Mouse (Mus musculus): Measurements from ENCODE around the gene Drc7. TPM values are rescaled to one million over a fixed set of nuclear protein-coding genes. Genes with fewer than 3 reads are reported as not detected.

Drc7 gene
- polyA plus RNA-seq (2016; fragmentation: Nextera tagmentation; extraction: Ambion mirVana) = not detected in 2 replicates

- Histone ChIP-seq H3K9ac (no peak within 1 kb of the TSS), H3K4me1 (replicated peaks) (peaks cover 6% of the 10 kb centered on the region; the same call in 1 of the 2 replicates), H3K27ac (ENCODE audit: poor library complexity, severe bottlenecking) (no peak within 1 kb of the TSS), H3K9me3 (replicated peaks) (no peaks in the 10 kb centered on the region), H3K27me3 (replicated peaks) (no peaks in the 10 kb centered on the region), H3K36me3 (no peaks in the 10 kb centered on the region), H3K4me3 (no peak within 1 kb of the TSS), H3K4me2 (no peak within 1 kb of the TSS)
- peak; percentile 68 for ATAC-seq (ENCODE audit: insufficient number of reproducible peaks, low FRiP score)
- WGBS = 26% methylated on average over 2 of the region's 2 CpGs
Observed at GRCm38 (mm10) chr8:95054927-95055510, at the start of gene Drc7. TSS of gene Drc7 (plus strand) at chr8:95055103.

GRCm38 (mm10) chr8:95012442-95012919 is 42.4 kb upstream of the Drc7 start:
- no peak overlapping the region for H3K27ac ChIP-seq (ENCODE audit: poor library complexity, severe bottlenecking)
- H3K4me3 ChIP-seq = no peak overlapping the region
- no peaks in the 10 kb centered on the region for H3K36me3 ChIP-seq
- H3K4me1 ChIP-seq (replicated peaks) = 0 out of 2 replicates have a peak, but pooled peaks cover 3% of the 10 kb centered on the region
- ATAC-seq (ENCODE audit: insufficient number of reproducible peaks, low FRiP score) = no peak
- no peak overlapping the region for H3K9ac ChIP-seq
- H3K27me3 ChIP-seq (replicated peaks) = no peaks in the 10 kb centered on the region
- 69% methylated on average over 15 of the region's 15 CpGs for WGBS
- H3K4me2 ChIP-seq = no peak overlapping the region
- H3K9me3 ChIP-seq (replicated peaks) = no peaks in the 10 kb centered on the region

- no peak for ATAC-seq (ENCODE audit: insufficient number of reproducible peaks, low FRiP score)
- WGBS = 59% methylated on average over 4 of the region's 4 CpGs
- 0 out of 2 replicates have a peak, but pooled peaks cover 10% of the 10 kb centered on the region for H3K4me1 ChIP-seq (replicated peaks)
Observed at GRCm38 (mm10) chr8:95015866-95016265, 39.0 kb upstream of the Drc7 start.

GRCm38 (mm10) chr8:95016684-95017083 is 38.2 kb upstream of the Drc7 start:
- no peak overlapping the region for H3K27ac ChIP-seq (ENCODE audit: poor library complexity, severe bottlenecking)
- no peak overlapping the region for H3K4me2 ChIP-seq
- no peaks in the 10 kb centered on the region for H3K9me3 ChIP-seq (replicated peaks)
- WGBS = 50% methylated on average over 4 of the region's 4 CpGs
- no peaks in the 10 kb centered on the region for H3K36me3 ChIP-seq
- no peak overlapping the region for H3K9ac ChIP-seq
- no peaks in the 10 kb centered on the region for H3K27me3 ChIP-seq (replicated peaks)
- no peak overlapping the region for H3K4me3 ChIP-seq
- no peak for ATAC-seq (ENCODE audit: insufficient number of reproducible peaks, low FRiP score)
- H3K4me1 ChIP-seq (replicated peaks) = 0 out of 2 replicates have a peak, but pooled peaks cover 11% of the 10 kb centered on the region

More at GRCm38 (mm10) chr8:95015866-95016265, 39.0 kb upstream of the Drc7 start:
- Histone ChIP-seq H3K36me3 (no peaks in the 10 kb centered on the region), H3K9ac (no peak overlapping the region), H3K9me3 (replicated peaks) (no peaks in the 10 kb centered on the region), H3K4me3 (no peak overlapping the region), H3K27ac (ENCODE audit: poor library complexity, severe bottlenecking) (no peak overlapping the region), H3K27me3 (replicated peaks) (no peaks in the 10 kb centered on the region), H3K4me2 (no peak overlapping the region)

GRCm38 (mm10) chr8:95017451-95017850 is 37.5 kb upstream of the Drc7 start, which contains the start of gene Adgrg3:
TSS of gene Adgrg3 (plus strand) at chr8:95017692.
- no peak for ATAC-seq (ENCODE audit: insufficient number of reproducible peaks, low FRiP score)
- Histone ChIP-seq H3K9me3 (replicated peaks) (no peaks in the 10 kb centered on the region), H3K4me3 (no peak within 1 kb of the TSS), H3K36me3 (no peaks in the 10 kb centered on the region), H3K27ac (ENCODE audit: poor library complexity, severe bottlenecking) (no peak within 1 kb of the TSS), H3K27me3 (replicated peaks) (no peaks in the 10 kb centered on the region), H3K4me1 (replicated peaks) (0 out of 2 replicates have a peak, but pooled peaks cover 11% of the 10 kb centered on the region), H3K9ac (no peak within 1 kb of the TSS), H3K4me2 (no peak within 1 kb of the TSS)
- WGBS = 75% methylated on average over 11 of the region's 11 CpGs

- Histone ChIP-seq H3K27ac (ENCODE audit: poor library complexity, severe bottlenecking) (no peak overlapping the region), H3K4me1 (replicated peaks) (0 out of 2 replicates have a peak, but pooled peaks cover 15% of the 10 kb centered on the region), H3K4me3 (no peak overlapping the region), H3K4me2 (no peak overlapping the region), H3K9me3 (replicated peaks) (no peaks in the 10 kb centered on the region), H3K27me3 (replicated peaks) (no peaks in the 10 kb centered on the region), H3K36me3 (no peaks in the 10 kb centered on the region), H3K9ac (no peak overlapping the region)
- no peak for ATAC-seq (ENCODE audit: insufficient number of reproducible peaks, low FRiP score)
- 44% methylated on average over 9 of the region's 9 CpGs for WGBS
Observed at GRCm38 (mm10) chr8:95017969-95018635, 36.8 kb upstream of the Drc7 start.

GRCm38 (mm10) chr8:95020293-95020777 is 34.6 kb upstream of the Drc7 start:
- Histone ChIP-seq H3K9me3 (replicated peaks) (peaks cover 2% of the 10 kb centered on the region; the same call in 1 of the 2 replicates), H3K27me3 (replicated peaks) (no peaks in the 10 kb centered on the region), H3K4me1 (replicated peaks) (0 out of 2 replicates have a peak, but pooled peaks cover 17% of the 10 kb centered on the region), H3K4me3 (no peak overlapping the region), H3K36me3 (no peaks in the 10 kb centered on the region), H3K27ac (ENCODE audit: poor library complexity, severe bottlenecking) (0 out of 2 replicates have a peak overlapping the region, but pooled peaks have one; percentile 15), H3K9ac (no peak overlapping the region), H3K4me2 (peak overlapping the region; percentile 34)
- ATAC-seq (ENCODE audit: insufficient number of reproducible peaks, low FRiP score) = peak; percentile 49
- 26% methylated on average over 12 of the region's 12 CpGs for WGBS

GRCm38 (mm10) chr8:95020821-95021220 is 34.1 kb upstream of the Drc7 start:
- no peak overlapping the region for H3K4me3 ChIP-seq
- peak overlapping the region; percentile 34 for H3K4me2 ChIP-seq

GRCm38 (mm10) chr8:95023201-95023600 is 31.7 kb upstream of the Drc7 start:
- H3K4me1 ChIP-seq (replicated peaks) = 0 out of 2 replicates have a peak, but pooled peaks cover 13% of the 10 kb centered on the region
- 28% methylated on average over 8 of the region's 8 CpGs for WGBS

More at GRCm38 (mm10) chr8:95020821-95021220, 34.1 kb upstream of the Drc7 start:
- Histone ChIP-seq H3K9me3 (replicated peaks) (peaks cover 7% of the 10 kb centered on the region), H3K9ac (no peak overlapping the region), H3K4me1 (replicated peaks) (0 out of 2 replicates have a peak, but pooled peaks cover 17% of the 10 kb centered on the region), H3K27me3 (replicated peaks) (no peaks in the 10 kb centered on the region), H3K27ac (ENCODE audit: poor library complexity, severe bottlenecking) (0 out of 2 replicates have a peak overlapping the region, but pooled peaks have one; percentile 13), H3K36me3 (no peaks in the 10 kb centered on the region)
- 66% methylated on average over 10 of the region's 10 CpGs for WGBS
- ATAC-seq (ENCODE audit: insufficient number of reproducible peaks, low FRiP score) = no peak

GRCm38 (mm10) chr8:95024387-95024786 is 30.5 kb upstream of the Drc7 start:
- H3K27me3 ChIP-seq (replicated peaks) = no peaks in the 10 kb centered on the region
- no peak overlapping the region for H3K27ac ChIP-seq (ENCODE audit: poor library complexity, severe bottlenecking)
- H3K9ac ChIP-seq = no peak overlapping the region
- H3K4me2 ChIP-seq = no peak overlapping the region
- ATAC-seq (ENCODE audit: insufficient number of reproducible peaks, low FRiP score) = no peak
- WGBS = 82% methylated on average over 4 of the region's 4 CpGs
- no peaks in the 10 kb centered on the region for H3K36me3 ChIP-seq
- H3K9me3 ChIP-seq (replicated peaks) = peaks cover 7% of the 10 kb centered on the region
- H3K4me3 ChIP-seq = no peak overlapping the region
- H3K4me1 ChIP-seq (replicated peaks) = 0 out of 2 replicates have a peak, but pooled peaks cover 13% of the 10 kb centered on the region

More at GRCm38 (mm10) chr8:95023201-95023600, 31.7 kb upstream of the Drc7 start:
- peaks cover 7% of the 10 kb centered on the region for H3K9me3 ChIP-seq (replicated peaks)
- H3K4me3 ChIP-seq = no peak overlapping the region
- H3K9ac ChIP-seq = no peak overlapping the region
- H3K27me3 ChIP-seq (replicated peaks) = no peaks in the 10 kb centered on the region
- H3K27ac ChIP-seq (ENCODE audit: poor library complexity, severe bottlenecking) = no peak overlapping the region
- H3K36me3 ChIP-seq = no peaks in the 10 kb centered on the region
- no peak for ATAC-seq (ENCODE audit: insufficient number of reproducible peaks, low FRiP score)
- no peak overlapping the region for H3K4me2 ChIP-seq

- Histone ChIP-seq H3K4me2 (no peak overlapping the region), H3K4me3 (no peak overlapping the region), H3K9ac (no peak overlapping the region), H3K27ac (ENCODE audit: poor library complexity, severe bottlenecking) (no peak overlapping the region), H3K36me3 (no peaks in the 10 kb centered on the region), H3K4me1 (replicated peaks) (0 out of 2 replicates have a peak, but pooled peaks cover 11% of the 10 kb centered on the region), H3K9me3 (replicated peaks) (peaks cover 7% of the 10 kb centered on the region), H3K27me3 (replicated peaks) (no peaks in the 10 kb centered on the region)
- WGBS = 67% methylated on average over 2 of the region's 2 CpGs
- no peak for ATAC-seq (ENCODE audit: insufficient number of reproducible peaks, low FRiP score)
Observed at GRCm38 (mm10) chr8:95025421-95025820, 29.5 kb upstream of the Drc7 start.
